Mouse (Mus musculus) heart, postnatal 0 days (tissue): ENCODE results near the gene Bmpr1a. TPM values are rescaled to one million over a fixed set of nuclear protein-coding genes. Genes with fewer than 3 reads are reported as not detected.

Experiments
- ATAC-seq: fragments of 200-750 bp; cut with Nextera tagmentation; 2 replicates; pipeline ENCODE4 v1.8.0; 2017; ENCODE audit warnings: low read depth, moderate number of reproducible peaks, moderate library complexity; ENCODE audit not compliant: insufficient read depth
- DNase-seq: peaks from one replicate; pipeline ENCODE4 v3.0.0-alpha.2; 2016; ENCODE audit warnings: low spot score
- H3K27ac ChIP-seq: fragments of 300-500 bp; sonication (generic); 2 replicates; pipeline ENCODE4 v1.5.1; 2014; ENCODE audit warnings: low read depth, mild to moderate bottlenecking
- H3K27me3 ChIP-seq: fragments of 300-500 bp; sonication (generic); 2 replicates; pipeline ENCODE4 v1.6.1; 2014; ENCODE audit warnings: low read length, mixed read lengths; ENCODE audit not compliant: control insufficient read depth, insufficient read depth
- H3K36me3 ChIP-seq: fragments of 300-500 bp; sonication (generic); replicated peaks from 2 replicates; pipeline ENCODE4 v1.6.1; 2014; ENCODE audit warnings: low read length, mixed read lengths; ENCODE audit not compliant: control insufficient read depth, insufficient read depth
- H3K4me1 ChIP-seq: fragments of 300-500 bp; sonication (generic); 2 replicates; pipeline ENCODE4 v1.6.1; 2014; ENCODE audit warnings: antibody characterized with exemption; ENCODE audit not compliant: control insufficient read depth, insufficient read depth
- H3K4me2 ChIP-seq: fragments of 300-500 bp; sonication (generic); 2 replicates; pipeline ENCODE4 v1.6.1; 2014; ENCODE audit warnings: low read depth, mild to moderate bottlenecking, low read length, moderate library complexity
- H3K4me3 ChIP-seq: fragments of 300-500 bp; sonication (generic); 2 replicates; pipeline ENCODE4 v1.5.1; 2014; ENCODE audit warnings: low read depth, low read length
- H3K9ac ChIP-seq: fragments of 300-500 bp; sonication (generic); replicated peaks from 2 replicates; pipeline ENCODE4 v1.6.1; 2014; ENCODE audit warnings: low read depth, low read length, mixed read lengths
- H3K9me3 ChIP-seq: fragments of 300-500 bp; sonication (generic); replicated peaks from 2 replicates; pipeline ENCODE4 v1.6.1; 2016; ENCODE audit warnings: low read length; ENCODE audit not compliant: control insufficient read depth
- CTCF ChIP-seq: IDR thresholded peaks from 2 replicates; pipeline ENCODE4 v1.5.1; 2016; ENCODE audit warnings: antibody characterized with exemption, control low read depth, low read depth
- EP300 ChIP-seq: IDR thresholded peaks from 2 replicates; pipeline ENCODE4 v1.6.1; 2016; ENCODE audit warnings: antibody characterized with exemption, low read depth
- WGBS: fragments of 180-500 bp; shearing (Covaris S2); extraction: QIAGEN DNeasy Blood & Tissue Kit; methylation state at CpG from one replicate; pipeline ENCODE4 v1.1.7; 2014; 5-methylcytosine and 5-hydroxymethylcytosine counted together
- polyA plus RNA-seq: library from polyadenylated mRNA; unstranded; fragments of >200 nt; fragmentation: Nextera tagmentation; extraction: Ambion mirVana; gene quantifications from 2 replicates; pipeline ENCODE4 v1.2.1, GENCODE M21; 2015
- total RNA-seq: library from RNA; depleted of rRNA; stranded (reverse); fragments of >200 nt; gene quantifications from 2 replicates; pipeline ENCODE4 v1.2.3, GENCODE M21; 2014; ENCODE audit warnings: low replicate concordance

The Bmpr1a gene
- total and polyA plus RNA-seq, 2 experiments from 2014 or later, result 38.6 to 130 TPM

DNA sequence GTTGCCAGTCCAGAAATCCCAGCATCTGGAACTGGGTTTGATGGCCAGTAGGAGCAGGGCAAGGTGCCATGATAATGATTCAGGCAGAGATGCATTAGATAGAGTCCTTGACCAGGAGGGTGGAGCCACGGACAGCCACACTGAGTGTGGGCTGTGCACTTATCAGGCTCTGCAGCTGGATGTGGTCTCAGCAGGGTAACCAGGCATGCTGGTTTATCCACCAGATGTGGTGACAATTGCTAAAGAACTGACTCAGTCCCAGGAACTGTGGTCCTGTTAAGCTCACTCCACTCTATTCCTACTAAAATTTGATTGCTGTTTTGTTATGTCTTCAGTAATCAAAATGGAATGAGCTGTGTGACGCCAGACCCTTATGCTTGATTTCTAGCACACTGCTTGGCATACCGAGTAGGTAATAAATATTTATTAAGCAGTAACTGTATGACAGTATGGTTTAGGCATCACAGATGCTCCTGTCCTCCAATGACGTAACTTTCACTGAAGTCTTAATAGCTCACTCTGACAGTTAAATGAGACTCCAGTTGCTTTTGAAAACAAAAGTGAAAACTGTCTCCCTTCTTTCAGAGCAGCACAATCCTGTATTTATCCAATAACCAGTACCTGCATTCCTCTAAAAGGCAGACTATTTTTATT lies 5.2 kb upstream of the Bmpr1a start:
- H3K27me3 ChIP-seq, result peaks cover 18% of the 10 kb centered on the region
- ATAC-seq, result no peak
- no peak overlapping the region for H3K9ac ChIP-seq
- H3K9me3 ChIP-seq, result no peaks in the 10 kb centered on the region
- peaks cover 27% of the 10 kb centered on the region for H3K4me1 ChIP-seq
- 35% methylated on average over 4 of the region's 4 CpGs for WGBS
- TF ChIP-seq EP300 (no peak), CTCF (no peak)
- no peak for DNase-seq
- no peaks in the 10 kb centered on the region for H3K36me3 ChIP-seq
- H3K4me2 ChIP-seq, result peak overlapping the region; percentile 22; the same call in 1 of the 2 replicates
- H3K4me3 ChIP-seq, result no peak overlapping the region
- H3K27ac ChIP-seq, result peak overlapping the region; percentile 16

DNA sequence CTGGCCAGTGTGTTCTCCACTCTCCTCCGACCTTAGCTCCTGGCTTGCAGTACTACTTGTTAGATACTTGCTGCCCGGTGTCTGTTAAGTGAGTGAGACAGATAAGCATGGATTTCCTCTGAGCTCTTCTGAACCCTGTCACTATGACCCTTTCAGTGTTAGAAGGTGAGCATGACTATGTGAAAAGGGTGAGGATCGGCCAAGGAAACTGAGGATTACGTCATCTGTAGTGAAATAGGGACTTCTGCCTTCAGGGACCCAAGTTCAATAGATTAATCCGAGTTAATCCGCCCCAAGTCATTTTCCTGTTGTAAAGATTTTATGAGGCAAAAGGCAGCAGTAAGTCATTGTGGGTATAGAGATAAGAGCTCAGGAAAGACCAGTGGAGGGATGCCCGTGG lies 2.2 kb upstream of the Bmpr1a start:
- 32% methylated on average over 7 of the region's 7 CpGs for WGBS
- Histone ChIP-seq H3K27ac (peak overlapping the region; percentile 65), H3K36me3 (no peaks in the 10 kb centered on the region), H3K9ac (no peak overlapping the region), H3K9me3 (no peaks in the 10 kb centered on the region), H3K4me2 (no peak overlapping the region), H3K4me1 (peaks cover 27% of the 10 kb centered on the region), H3K4me3 (no peak overlapping the region), H3K27me3 (peaks cover 13% of the 10 kb centered on the region)
- ATAC-seq (no peak), DNase-seq (no peak)
- TF ChIP-seq CTCF (no peak), EP300 (no peak)

DNA sequence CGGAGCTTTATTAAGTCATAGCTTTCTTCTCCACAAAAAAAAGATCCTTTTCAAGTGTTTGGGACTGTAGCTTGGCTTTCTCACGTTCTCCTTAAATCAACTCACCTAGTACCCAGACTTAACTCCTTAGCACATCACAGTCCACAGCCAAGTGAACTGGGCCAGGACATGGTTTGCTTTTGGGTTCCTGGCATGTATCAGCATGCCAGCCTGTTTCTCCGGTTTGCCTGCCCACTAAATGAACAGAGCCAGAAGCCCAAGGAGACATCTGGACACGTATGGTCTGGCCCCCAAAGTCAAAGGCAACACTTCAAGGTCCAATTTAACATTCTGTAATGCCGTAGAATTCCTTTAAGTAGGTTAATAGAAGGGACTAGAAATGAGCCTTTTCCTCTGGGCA lies 1.2 kb upstream of the Bmpr1a start:
- Histone ChIP-seq H3K27ac (peak overlapping the region; percentile 100), H3K9ac (no peak overlapping the region), H3K4me1 (peaks cover 33% of the 10 kb centered on the region), H3K36me3 (no peaks in the 10 kb centered on the region), H3K4me2 (no peak overlapping the region), H3K4me3 (no peak overlapping the region), H3K9me3 (no peaks in the 10 kb centered on the region), H3K27me3 (peaks cover 13% of the 10 kb centered on the region)
- WGBS, result 70% methylated on average over 5 of the region's 5 CpGs
- ATAC-seq, result no peak
- DNase-seq, result no peak
- no peak for TF ChIP-seq CTCF
- TF ChIP-seq EP300, result 0 out of 2 replicates have a peak, but pooled peaks have one; percentile 25

DNA sequence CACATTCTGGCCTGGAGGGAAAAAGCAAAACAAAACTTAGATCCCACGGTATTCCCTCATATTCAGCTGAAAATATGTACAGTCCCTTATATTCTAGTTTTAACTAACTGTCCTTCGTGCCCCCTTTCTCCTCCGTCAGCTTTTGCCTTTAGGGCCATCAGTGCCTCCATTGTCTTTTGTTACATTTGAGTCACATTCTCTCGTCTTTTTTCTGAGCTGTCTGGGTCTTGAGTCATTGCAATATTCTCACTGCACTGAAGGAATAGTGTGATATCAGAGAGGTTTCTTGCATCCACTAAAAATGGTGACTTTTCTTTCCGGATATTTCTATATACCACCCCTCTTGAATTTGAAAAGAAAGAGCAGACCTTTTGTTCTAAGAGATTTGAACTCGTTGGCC lies 618 bp upstream of the Bmpr1a start:
- Histone ChIP-seq H3K36me3 (no peaks in the 10 kb centered on the region), H3K27me3 (peaks cover 15% of the 10 kb centered on the region; the same call in 1 of the 2 replicates), H3K4me1 (peaks cover 39% of the 10 kb centered on the region), H3K9ac (no peak overlapping the region), H3K4me3 (no peak overlapping the region), H3K9me3 (no peaks in the 10 kb centered on the region), H3K27ac (peak overlapping the region; percentile 100), H3K4me2 (peak overlapping the region; percentile 89; the same call in 1 of the 2 replicates)
- TF ChIP-seq CTCF, result no peak
- DNase-seq (no peak), ATAC-seq (no peak)
- 69% methylated on average over 6 of the region's 6 CpGs for WGBS

DNA sequence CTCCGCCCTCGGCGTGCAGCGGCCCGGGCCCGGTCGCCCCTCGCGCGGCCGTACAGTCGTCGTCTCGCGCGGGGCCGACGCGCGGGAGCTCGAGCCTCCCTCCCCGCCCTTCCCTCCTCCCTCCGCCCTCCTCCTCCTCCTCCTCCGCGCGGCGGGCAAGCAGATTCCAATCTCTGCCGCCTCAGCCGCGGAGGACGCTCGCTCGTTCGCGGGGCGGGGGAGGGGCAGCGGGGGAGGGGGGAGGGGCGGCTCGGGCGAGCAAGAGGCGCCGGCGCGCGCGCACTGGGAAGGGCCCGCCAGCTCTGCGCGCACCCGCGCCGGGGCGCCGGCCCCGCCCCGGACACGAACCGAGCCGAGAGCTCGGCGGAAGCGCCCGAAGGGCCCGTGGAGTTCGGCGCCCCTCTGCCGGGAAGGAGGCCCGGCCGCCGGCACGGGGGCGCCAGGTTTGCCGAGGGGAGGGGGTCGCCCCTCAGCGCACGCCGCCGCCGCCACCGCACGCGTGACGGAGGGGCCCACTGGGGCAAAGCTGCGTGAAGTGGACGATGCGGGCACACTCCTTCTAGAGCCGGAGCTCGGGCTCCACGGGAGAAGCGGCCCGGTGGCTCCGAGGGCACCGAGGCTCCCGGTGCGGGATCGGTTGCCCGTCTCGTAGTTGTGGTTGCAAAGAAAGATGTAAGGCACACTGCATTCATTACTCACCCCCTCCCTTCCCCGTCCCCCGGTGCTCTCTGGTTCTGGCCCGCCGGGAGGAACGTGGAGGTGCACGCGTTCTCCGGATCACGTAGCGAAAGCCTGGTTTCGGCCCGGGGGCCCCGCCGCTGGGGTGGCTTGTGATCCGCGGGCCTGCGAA lies 441 bp downstream of the Bmpr1a start:
- H3K36me3 ChIP-seq, result no peaks in the 10 kb centered on the region
- peak overlapping the region; percentile 85 for H3K4me3 ChIP-seq
- TF ChIP-seq CTCF (no peak), EP300 (peak; percentile 92; the same call in 1 of the 2 replicates)
- H3K9ac ChIP-seq, result peak overlapping the region; percentile 100
- H3K27ac ChIP-seq, result peak overlapping the region; percentile 100
- peak; percentile 86 for ATAC-seq
- H3K4me1 ChIP-seq, result peaks cover 48% of the 10 kb centered on the region
- peak overlapping the region; percentile 89 for H3K4me2 ChIP-seq
- 2% methylated on average over 80 of the region's 115 CpGs for WGBS
- H3K27me3 ChIP-seq, result peaks cover 11% of the 10 kb centered on the region; the same call in 1 of the 2 replicates
- DNase-seq, result peak; percentile 78
- no peaks in the 10 kb centered on the region for H3K9me3 ChIP-seq
